Mouse (Mus musculus) ES-Bruce4 (cell line): ENCODE measurements around the gene Ankrd35. TPM values are rescaled to one million over a fixed set of nuclear protein-coding genes. Genes with fewer than 3 reads are reported as not detected.

Experiments
- H3K27ac ChIP-seq: 2 replicates; pipeline ENCODE4 v1.5.1; 2012; ENCODE audit warnings: low read length, inconsistent platforms; ENCODE audit not compliant: insufficient read depth
- H3K27me3 ChIP-seq: 2 replicates; pipeline ENCODE4 v1.6.1; 2012; ENCODE audit warnings: mild to moderate bottlenecking, low read length, inconsistent platforms; ENCODE audit not compliant: control insufficient read depth, poor library complexity, insufficient read depth, severe bottlenecking
- H3K36me3 ChIP-seq: 2 replicates; pipeline ENCODE4 v1.6.1; 2012; ENCODE audit warnings: inconsistent platforms, mild to moderate bottlenecking, low read length, moderate library complexity; ENCODE audit not compliant: control insufficient read depth, poor library complexity, insufficient read depth, severe bottlenecking
- H3K4me1 ChIP-seq: one replicate; pipeline ENCODE4 v1.8.1; 2011; ENCODE audit warnings: low read length; ENCODE audit not compliant: control insufficient read depth, insufficient read depth
- H3K4me3 ChIP-seq: 2 replicates; pipeline ENCODE4 v1.5.1; 2011; ENCODE audit warnings: low read depth, mild to moderate bottlenecking, low read length
- H3K9ac ChIP-seq: 2 replicates; pipeline ENCODE4 v1.6.1; 2012; ENCODE audit warnings: low read depth, mild to moderate bottlenecking, inconsistent platforms; ENCODE audit not compliant: poor library complexity, severe bottlenecking
- H3K9me3 ChIP-seq: replicated peaks from 2 replicates; pipeline ENCODE4 v1.6.1; 2012; ENCODE audit warnings: mild to moderate bottlenecking, low read length, inconsistent platforms; ENCODE audit not compliant: control insufficient read depth, poor library complexity, insufficient read depth, severe bottlenecking
- CTCF ChIP-seq: IDR thresholded peaks from one replicate; pipeline ENCODE4 v1.8.1; 2011; ENCODE audit warnings: low read depth, low read length
- EP300 ChIP-seq: IDR thresholded peaks from 2 replicates; pipeline ENCODE4 v1.6.1; 2011; ENCODE audit warnings: low read depth, low read length; ENCODE audit not compliant: insufficient read depth
- POLR2A ChIP-seq: IDR thresholded peaks from one replicate; pipeline ENCODE4 v1.8.1; 2011; ENCODE audit warnings: low read length; ENCODE audit not compliant: insufficient read depth
- polyA plus RNA-seq: library from polyadenylated mRNA; stranded (reverse); fragments of >200 nt; gene quantifications from 2 replicates; pipeline ENCODE4 v1.2.4, GENCODE M21; 2011; ENCODE audit warnings: low read depth; ENCODE audit not compliant: missing spikeins, insufficient read depth, insufficient read length

The Ankrd35 gene
- polyA plus RNA-seq, 1 experiment: 3.5 TPM

DNA sequence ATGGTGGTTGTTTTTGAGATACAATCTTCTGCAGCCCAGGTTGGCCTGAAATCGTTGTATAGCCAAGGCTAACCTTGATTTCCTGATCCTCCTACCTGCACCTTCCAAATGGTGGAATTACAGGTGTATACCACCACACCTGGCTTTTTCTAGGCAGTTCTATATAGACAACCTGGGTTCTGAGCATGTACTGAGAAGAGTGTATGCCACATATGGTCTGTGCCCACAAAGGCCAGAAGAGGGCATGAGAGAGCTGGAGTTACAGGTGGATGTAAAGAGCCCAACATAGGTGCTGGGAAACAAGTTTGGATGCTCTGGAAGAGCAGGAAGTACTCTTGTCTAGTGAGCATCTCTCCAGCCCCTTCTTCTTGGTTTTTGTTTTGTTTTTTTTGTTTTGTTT, 2.6 kb upstream of the Ankrd35 start:
- no peak for TF ChIP-seq POLR2A
- peak; percentile 50 for TF ChIP-seq CTCF
- Histone ChIP-seq H3K4me3 (no peak overlapping the region), H3K9me3 (no peaks in the 10 kb centered on the region), H3K27ac (no peak overlapping the region), H3K9ac (no peak overlapping the region), H3K4me1 (peaks cover 2% of the 10 kb centered on the region), H3K36me3 (no peaks in the 10 kb centered on the region), H3K27me3 (no peaks in the 10 kb centered on the region)

- Histone ChIP-seq H3K4me1 (peaks cover 9% of the 10 kb centered on the region), H3K9me3 (no peaks in the 10 kb centered on the region), H3K4me3 (no peak overlapping the region), H3K27ac (no peak overlapping the region), H3K36me3 (no peaks in the 10 kb centered on the region), H3K9ac (no peak overlapping the region), H3K27me3 (no peaks in the 10 kb centered on the region)
- TF ChIP-seq CTCF (no peak), POLR2A (no peak), EP300 (no peak)
Observed at GRCm38 (mm10) chr3:96668424-96669067, 1.4 kb upstream of the Ankrd35 start.

DNA sequence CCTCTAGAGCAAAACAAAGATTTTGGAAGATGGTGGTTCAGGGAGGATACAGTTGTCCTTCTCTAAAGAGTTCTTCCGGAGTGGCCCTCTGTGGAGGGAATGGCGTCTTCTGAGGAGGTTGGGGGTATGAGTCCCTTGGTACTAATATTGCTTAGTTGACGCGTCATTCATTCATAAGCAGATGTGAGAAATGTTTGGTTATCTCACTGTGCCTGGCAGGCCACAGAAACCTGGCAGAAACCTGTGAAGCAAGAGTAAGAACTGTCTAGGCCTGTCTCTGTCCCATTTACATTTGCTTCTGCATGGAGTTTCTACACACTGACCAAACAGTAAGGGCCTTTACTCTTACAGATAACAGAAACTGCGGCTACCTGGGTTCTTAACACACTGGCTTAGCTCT, 1.6 kb downstream of the Ankrd35 start:
- H3K36me3 ChIP-seq: no peaks in the 10 kb centered on the region
- no peaks in the 10 kb centered on the region for H3K27me3 ChIP-seq
- H3K9ac ChIP-seq: no peak overlapping the region
- peaks cover 12% of the 10 kb centered on the region for H3K4me1 ChIP-seq
- H3K9me3 ChIP-seq: no peaks in the 10 kb centered on the region
- H3K4me3 ChIP-seq: no peak overlapping the region
- no peak overlapping the region for H3K27ac ChIP-seq
- TF ChIP-seq POLR2A (no peak), CTCF (no peak), EP300 (no peak)

- no peak overlapping the region for H3K4me3 ChIP-seq
- H3K4me1 ChIP-seq: peaks cover 12% of the 10 kb centered on the region
- H3K9ac ChIP-seq: no peak overlapping the region
- H3K9me3 ChIP-seq: no peaks in the 10 kb centered on the region
- no peaks in the 10 kb centered on the region for H3K27me3 ChIP-seq
- TF ChIP-seq POLR2A: no peak
- TF ChIP-seq EP300: no peak
- no peak for TF ChIP-seq CTCF
- peak overlapping the region; percentile 99 for H3K27ac ChIP-seq
- H3K36me3 ChIP-seq: no peaks in the 10 kb centered on the region
Observed at GRCm38 (mm10) chr3:96673514-96673913, 3.6 kb downstream of the Ankrd35 start.

GRCm38 (mm10) chr3:96674442-96674841, 4.5 kb downstream of the Ankrd35 start:
- Histone ChIP-seq H3K4me1 (peaks cover 12% of the 10 kb centered on the region), H3K4me3 (peak overlapping the region; percentile 26), H3K36me3 (no peaks in the 10 kb centered on the region), H3K27ac (peak overlapping the region; percentile 99), H3K27me3 (no peaks in the 10 kb centered on the region), H3K9me3 (no peaks in the 10 kb centered on the region), H3K9ac (peak overlapping the region; percentile 61)
- TF ChIP-seq CTCF (no peak), EP300 (peak; percentile 96), POLR2A (no peak)

DNA sequence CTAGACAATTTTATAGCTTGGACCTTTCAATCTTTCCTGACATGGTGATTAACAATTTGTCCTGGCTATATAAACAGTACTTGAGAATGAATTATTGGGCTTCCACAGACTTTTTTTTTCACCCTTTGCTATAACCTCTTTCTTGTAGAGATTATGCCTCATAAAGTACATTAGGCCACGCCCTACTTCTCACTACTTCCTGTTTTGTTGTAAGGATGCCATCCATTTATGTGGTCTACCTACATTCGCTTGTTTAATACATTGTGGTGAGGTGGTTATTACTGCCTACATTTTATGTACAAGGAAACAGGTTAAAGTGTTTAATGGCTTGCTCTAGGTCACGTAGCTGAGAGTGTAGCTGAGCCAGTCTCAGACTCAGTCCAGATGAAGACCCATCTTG, 5.2 kb downstream of the Ankrd35 start:
- TF ChIP-seq POLR2A (no peak), EP300 (no peak), CTCF (no peak)
- Histone ChIP-seq H3K4me1 (peaks cover 13% of the 10 kb centered on the region), H3K27ac (peak overlapping the region; percentile 99), H3K4me3 (no peak overlapping the region), H3K9ac (no peak overlapping the region), H3K36me3 (no peaks in the 10 kb centered on the region), H3K9me3 (no peaks in the 10 kb centered on the region), H3K27me3 (no peaks in the 10 kb centered on the region)
